Mouse (Mus musculus) olfactory bulb, adult 2 months (tissue): ENCODE data around the gene Slc2a6.

Source experiments
- CTCF ChIP-seq: fragments of 200-500 bp; IDR thresholded peaks from 2 replicates; pipeline ENCODE4 v1.5.1; 2012; ENCODE audit warnings: low read depth, mild to moderate bottlenecking, low read length, moderate library complexity; ENCODE audit not compliant: insufficient read depth
- POLR2A ChIP-seq: fragments of 200-500 bp; IDR thresholded peaks from 2 replicates; pipeline ENCODE4 v1.6.1; 2012; ENCODE audit warnings: mild to moderate bottlenecking, low read depth, low read length, moderate library complexity; ENCODE audit not compliant: insufficient read depth

DNA sequence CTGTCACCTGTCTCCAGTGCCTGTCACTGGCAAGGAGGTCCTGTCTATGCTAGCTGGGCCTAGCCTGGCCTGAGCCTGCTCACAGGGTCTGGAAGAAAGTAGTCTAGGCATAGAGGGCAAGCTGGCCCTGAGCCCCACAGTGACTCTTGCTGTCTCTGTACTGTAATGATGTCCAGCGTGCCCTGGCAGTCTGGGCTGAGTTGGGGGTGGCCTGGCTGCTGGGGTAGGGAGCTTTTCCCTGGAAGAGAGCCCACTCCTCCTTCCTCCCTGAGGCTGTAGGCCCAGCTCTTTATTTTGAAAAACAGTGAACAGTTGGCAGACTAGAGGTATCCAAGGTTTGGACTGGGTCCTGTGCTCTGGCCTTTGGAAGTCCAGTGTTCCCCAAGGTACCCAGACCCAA, 6.7 kb downstream of the Slc2a6 start:
- TF ChIP-seq CTCF (no peak), POLR2A (no peak)
